Mouse (Mus musculus) thymus, postnatal 25 days (tissue): ENCODE results near the gene Map2k6.

ENCODE experiments used
- DNase-seq: peaks from one replicate; pipeline ENCODE4 v3.0.0; 2022

Gene Map2k6

GRCm38 (mm10) chr11:110572548-110572947, 173.6 kb downstream of the Map2k6 start:
- peak; percentile 2 for DNase-seq
